Mouse (Mus musculus) hindbrain, embryonic 10.5 days (tissue): ENCODE results near the gene 2900026A02Rik. TPM values are rescaled to one million over a fixed set of nuclear protein-coding genes. Genes with fewer than 3 reads are reported as not detected.

Experiments used
- DNase-seq: peaks from one replicate; pipeline ENCODE4 v3.0.0-alpha.2; 2017; ENCODE audit warnings: low spot score
- H3K27ac ChIP-seq: fragments of 300-500 bp; sonication (generic); 2 replicates; pipeline ENCODE4 v1.5.1; 2016; ENCODE audit warnings: mild to moderate bottlenecking, moderate library complexity
- H3K27me3 ChIP-seq: fragments of 300-500 bp; sonication (generic); 2 replicates; pipeline ENCODE4 v1.6.1; 2016; ENCODE audit warnings: mild to moderate bottlenecking; ENCODE audit not compliant: poor library complexity, insufficient read depth, severe bottlenecking
- H3K36me3 ChIP-seq: fragments of 300-500 bp; sonication (generic); 2 replicates; pipeline ENCODE4 v1.6.1; 2016; ENCODE audit warnings: mild to moderate bottlenecking, moderate library complexity
- H3K4me1 ChIP-seq: fragments of 300-500 bp; sonication (generic); replicated peaks from 2 replicates; pipeline ENCODE4 v1.6.1; 2016; ENCODE audit warnings: mild to moderate bottlenecking
- H3K4me3 ChIP-seq: fragments of 300-500 bp; sonication (generic); 2 replicates; pipeline ENCODE4 v1.5.1; 2016; ENCODE audit warnings: mild to moderate bottlenecking, moderate library complexity
- H3K9me3 ChIP-seq: fragments of 300-500 bp; sonication (generic); 2 replicates; pipeline ENCODE4 v1.6.1; 2016; ENCODE audit warnings: mild to moderate bottlenecking, moderate library complexity
- WGBS: fragments of 180-500 bp; shearing (Covaris S2); methylation state at CpG from one replicate; pipeline ENCODE4 v1.1.7; 2016; 5-methylcytosine and 5-hydroxymethylcytosine counted together
- polyA plus RNA-seq: library from polyadenylated mRNA; unstranded; fragments of >200 nt; fragmentation: Nextera tagmentation; extraction: Ambion mirVana; gene quantifications from 2 replicates; pipeline ENCODE4 v1.2.1, GENCODE M21; 2016

2900026A02Rik gene
- polyA plus RNA-seq, 1 experiment from 2014 or later = 2.1 TPM

- peaks cover 37% of the 10 kb centered on the region for H3K4me1 ChIP-seq
- H3K9me3 ChIP-seq = no peaks in the 10 kb centered on the region
- 79% methylated on average over 11 of the region's 11 CpGs for WGBS
- no peak overlapping the region for H3K27ac ChIP-seq
- H3K27me3 ChIP-seq = no peaks in the 10 kb centered on the region
- no peak for DNase-seq
- no peaks in the 10 kb centered on the region for H3K36me3 ChIP-seq
- H3K4me3 ChIP-seq = no peak overlapping the region
Measured at GRCm38 (mm10) chr5:113108165-113108764, 112.8 kb downstream of the 2900026A02Rik start.

- Histone ChIP-seq H3K4me1 (peaks cover 37% of the 10 kb centered on the region), H3K36me3 (no peaks in the 10 kb centered on the region), H3K27me3 (no peaks in the 10 kb centered on the region), H3K9me3 (no peaks in the 10 kb centered on the region), H3K27ac (no peak overlapping the region), H3K4me3 (no peak overlapping the region)
- WGBS = 69% methylated on average over 3 of the region's 3 CpGs
- no peak for DNase-seq
Measured at GRCm38 (mm10) chr5:113107709-113108108, 113.3 kb downstream of the 2900026A02Rik start.

- H3K27ac ChIP-seq = no peak overlapping the region
- H3K9me3 ChIP-seq = no peaks in the 10 kb centered on the region
- H3K4me1 ChIP-seq = peaks cover 43% of the 10 kb centered on the region
- WGBS = 78% methylated on average over 7 of the region's 7 CpGs
- H3K27me3 ChIP-seq = no peaks in the 10 kb centered on the region
- no peak overlapping the region for H3K4me3 ChIP-seq
- no peaks in the 10 kb centered on the region for H3K36me3 ChIP-seq
- DNase-seq = no peak
Measured at GRCm38 (mm10) chr5:113106594-113106993, 114.4 kb downstream of the 2900026A02Rik start.

GRCm38 (mm10) chr5:113105481-113105880 is 115.6 kb downstream of the 2900026A02Rik start:
- H3K4me1 ChIP-seq = peaks cover 39% of the 10 kb centered on the region

GRCm38 (mm10) chr5:113105035-113105434 is 116.0 kb downstream of the 2900026A02Rik start:
- WGBS = 81% methylated on average over 9 of the region's 9 CpGs
- H3K4me1 ChIP-seq = peaks cover 38% of the 10 kb centered on the region
- no peak overlapping the region for H3K27ac ChIP-seq

More at GRCm38 (mm10) chr5:113105481-113105880, 115.6 kb downstream of the 2900026A02Rik start:
- Histone ChIP-seq H3K27me3 (no peaks in the 10 kb centered on the region), H3K27ac (no peak overlapping the region), H3K4me3 (no peak overlapping the region), H3K36me3 (no peaks in the 10 kb centered on the region), H3K9me3 (no peaks in the 10 kb centered on the region)
- no peak for DNase-seq
- 89% methylated on average over 4 of the region's 4 CpGs for WGBS

GRCm38 (mm10) chr5:113102455-113102854 is 118.6 kb downstream of the 2900026A02Rik start:
- WGBS = 41% methylated on average over 7 of the region's 7 CpGs
- peaks cover 38% of the 10 kb centered on the region for H3K4me1 ChIP-seq
- 0 out of 2 replicates have a peak, but pooled peaks cover 5% of the 10 kb centered on the region for H3K36me3 ChIP-seq
- no peak overlapping the region for H3K4me3 ChIP-seq
- peak overlapping the region; percentile 50; the same call in 1 of the 2 replicates for H3K27ac ChIP-seq
- DNase-seq = no peak
- no peaks in the 10 kb centered on the region for H3K9me3 ChIP-seq
- no peaks in the 10 kb centered on the region for H3K27me3 ChIP-seq

More at GRCm38 (mm10) chr5:113105035-113105434, 116.0 kb downstream of the 2900026A02Rik start:
- no peaks in the 10 kb centered on the region for H3K27me3 ChIP-seq
- no peak for DNase-seq
- H3K36me3 ChIP-seq = no peaks in the 10 kb centered on the region
- H3K9me3 ChIP-seq = no peaks in the 10 kb centered on the region
- no peak overlapping the region for H3K4me3 ChIP-seq

GRCm38 (mm10) chr5:113101457-113101856 is 119.6 kb downstream of the 2900026A02Rik start:
- Histone ChIP-seq H3K9me3 (no peaks in the 10 kb centered on the region), H3K27ac (peak overlapping the region; percentile 13; the same call in 1 of the 2 replicates), H3K4me3 (no peak overlapping the region), H3K27me3 (no peaks in the 10 kb centered on the region), H3K4me1 (peaks cover 33% of the 10 kb centered on the region), H3K36me3 (peaks cover 11% of the 10 kb centered on the region; the same call in 1 of the 2 replicates)
- WGBS = 86% methylated on average over 10 of the region's 10 CpGs
- no peak for DNase-seq

- Histone ChIP-seq H3K27ac (no peak overlapping the region), H3K4me1 (peaks cover 33% of the 10 kb centered on the region), H3K27me3 (no peaks in the 10 kb centered on the region), H3K4me3 (no peak overlapping the region), H3K36me3 (peaks cover 15% of the 10 kb centered on the region), H3K9me3 (no peaks in the 10 kb centered on the region)
- 89% methylated on average over 11 of the region's 11 CpGs for whole genome bisulfite sequencing
- no peak for DNase-seq
Measured at GRCm38 (mm10) chr5:113100422-113100821, 120.6 kb downstream of the 2900026A02Rik start.

- peak; percentile 91 for DNase-seq
- WGBS = 33% methylated on average over 1 of the region's 1 CpGs
- Histone ChIP-seq H3K4me3 (no peak overlapping the region), H3K27ac (0 out of 2 replicates have a peak overlapping the region, but pooled peaks have one; percentile 12), H3K27me3 (no peaks in the 10 kb centered on the region), H3K4me1 (peaks cover 33% of the 10 kb centered on the region), H3K9me3 (no peaks in the 10 kb centered on the region), H3K36me3 (peaks cover 22% of the 10 kb centered on the region)
Measured at GRCm38 (mm10) chr5:113099546-113099945, 121.5 kb downstream of the 2900026A02Rik start.

GRCm38 (mm10) chr5:113097551-113097950 is 123.5 kb downstream of the 2900026A02Rik start:
- no peak overlapping the region for H3K27ac ChIP-seq
- no peak overlapping the region for H3K4me3 ChIP-seq
- 92% methylated on average over 17 of the region's 17 CpGs for WGBS
- H3K9me3 ChIP-seq = no peaks in the 10 kb centered on the region
- H3K36me3 ChIP-seq = peaks cover 31% of the 10 kb centered on the region
- peaks cover 22% of the 10 kb centered on the region for H3K4me1 ChIP-seq
- no peak for DNase-seq
- H3K27me3 ChIP-seq = no peaks in the 10 kb centered on the region

GRCm38 (mm10) chr5:113095456-113095855 is 125.6 kb downstream of the 2900026A02Rik start:
- no peaks in the 10 kb centered on the region for H3K9me3 ChIP-seq
- H3K36me3 ChIP-seq = peaks cover 41% of the 10 kb centered on the region
- 92% methylated on average over 18 of the region's 18 CpGs for WGBS
- H3K4me3 ChIP-seq = no peak overlapping the region
- peaks cover 6% of the 10 kb centered on the region; the same call in 1 of the 2 replicates for H3K4me1 ChIP-seq
- no peaks in the 10 kb centered on the region for H3K27me3 ChIP-seq
- no peak for DNase-seq
- H3K27ac ChIP-seq = no peak overlapping the region

GRCm38 (mm10) chr5:113092406-113092805 is 128.6 kb downstream of the 2900026A02Rik start:
- Histone ChIP-seq H3K4me1 (no peaks in the 10 kb centered on the region; the same call in 1 of the 2 replicates), H3K9me3 (no peaks in the 10 kb centered on the region), H3K27me3 (no peaks in the 10 kb centered on the region), H3K4me3 (no peak overlapping the region), H3K36me3 (peaks cover 50% of the 10 kb centered on the region), H3K27ac (no peak overlapping the region)
- no peak for DNase-seq
- WGBS = 82% methylated on average over 7 of the region's 7 CpGs

- Histone ChIP-seq H3K4me3 (no peak overlapping the region), H3K27ac (no peak overlapping the region), H3K9me3 (no peaks in the 10 kb centered on the region), H3K36me3 (peaks cover 44% of the 10 kb centered on the region), H3K4me1 (peaks cover 5% of the 10 kb centered on the region; the same call in 1 of the 2 replicates), H3K27me3 (no peaks in the 10 kb centered on the region)
- DNase-seq = peak; percentile 68
- WGBS = 61% methylated on average over 5 of the region's 5 CpGs
Measured at GRCm38 (mm10) chr5:113091162-113091561, 129.9 kb downstream of the 2900026A02Rik start.
